Mouse (Mus musculus) lung, adult 2 months (tissue): ENCODE measurements around the gene Adgrv1. TPM values are rescaled to one million over a fixed set of nuclear protein-coding genes. Genes with fewer than 3 reads are reported as not detected.

Source experiments
- DNase-seq: peaks from one replicate; pipeline ENCODE4 v3.0.0; 2022
- H3K4me1 ChIP-seq: fragments of 200-500 bp; 2 replicates; pipeline ENCODE4 v1.6.1; 2011; ENCODE audit warnings: low read length; ENCODE audit not compliant: control insufficient read depth, insufficient read depth
- H3K4me3 ChIP-seq: fragments of 200-500 bp; replicated peaks from 2 replicates; pipeline ENCODE3; 2011; ENCODE audit warnings: low read depth, mild to moderate bottlenecking, control low read depth, low read length; ENCODE audit errors: extremely low read depth
- CTCF ChIP-seq: fragments of 200-500 bp; IDR thresholded peaks from 2 replicates; pipeline ENCODE4 v1.5.1; 2011; ENCODE audit warnings: mild to moderate bottlenecking, low read length, control low read depth; ENCODE audit not compliant: insufficient read depth
- POLR2A ChIP-seq: fragments of 200-500 bp; IDR thresholded peaks from 2 replicates; pipeline ENCODE4 v1.6.1; 2011; ENCODE audit warnings: low read depth, mild to moderate bottlenecking, control low read depth, low read length, borderline replicate concordance; ENCODE audit errors: extremely low read depth
- WGBS: fragments of 180-500 bp; shearing (Covaris S2); methylation state at CpG from one replicate; pipeline ENCODE4 v1.1.7; 2018; 5-methylcytosine and 5-hydroxymethylcytosine counted together
- polyA plus RNA-seq: library from polyadenylated mRNA; depleted of rRNA; stranded (reverse); fragments of >200 nt; gene quantifications from 2 replicates; pipeline ENCODE4 v1.2.3, GENCODE M21; 2012

The Adgrv1 gene
- polyA plus RNA-seq, 1 experiment: 1.3 TPM

- no peak for DNase-seq
- H3K4me1 ChIP-seq: no peaks in the 10 kb centered on the region
- no peak overlapping the region for H3K4me3 ChIP-seq
- WGBS: 87% methylated on average over 3 of the region's 3 CpGs
- TF ChIP-seq POLR2A (no peak), CTCF (no peak)
Measured at GRCm38 (mm10) chr13:81323546-81324316, 309.2 kb downstream of the Adgrv1 start.

- no peak for DNase-seq
- Histone ChIP-seq H3K4me3 (no peak overlapping the region), H3K4me1 (no peaks in the 10 kb centered on the region; the same call in 1 of the 2 replicates)
- WGBS: 79% methylated on average over 4 of the region's 4 CpGs
- TF ChIP-seq POLR2A: no peak
- no peak for TF ChIP-seq CTCF
Measured at GRCm38 (mm10) chr13:81316581-81316980, 316.4 kb downstream of the Adgrv1 start.

- DNase-seq: no peak
- no peaks in the 10 kb centered on the region; the same call in 1 of the 2 replicates for H3K4me1 ChIP-seq
- H3K4me3 ChIP-seq: no peak overlapping the region
- 54% methylated on average over 7 of the region's 7 CpGs for WGBS
- TF ChIP-seq CTCF: no peak
- no peak for TF ChIP-seq POLR2A
Measured at GRCm38 (mm10) chr13:81314306-81315120, 318.4 kb downstream of the Adgrv1 start.

- DNase-seq: no peak
- WGBS: 56% methylated on average over 5 of the region's 5 CpGs
- H3K4me3 ChIP-seq: no peak overlapping the region
- TF ChIP-seq CTCF: no peak
- no peak for TF ChIP-seq POLR2A
- H3K4me1 ChIP-seq: no peaks in the 10 kb centered on the region; the same call in 1 of the 2 replicates
Measured at GRCm38 (mm10) chr13:81312148-81312547, 320.8 kb downstream of the Adgrv1 start.

- Histone ChIP-seq H3K4me3 (no peak overlapping the region), H3K4me1 (no peaks in the 10 kb centered on the region)
- TF ChIP-seq CTCF: no peak
- TF ChIP-seq POLR2A: no peak
- DNase-seq: no peak
- WGBS: 56% methylated on average over 1 of the region's 1 CpGs
Measured at GRCm38 (mm10) chr13:81300851-81301250, 332.1 kb downstream of the Adgrv1 start.

- Histone ChIP-seq H3K4me3 (no peak overlapping the region), H3K4me1 (no peaks in the 10 kb centered on the region)
- 63% methylated on average over 1 of the region's 1 CpGs for WGBS
- TF ChIP-seq POLR2A: no peak
- TF ChIP-seq CTCF: no peak
- DNase-seq: no peak
Measured at GRCm38 (mm10) chr13:81294106-81294505, 338.8 kb downstream of the Adgrv1 start.

GRCm38 (mm10) chr13:81282193-81282592 lies 350.8 kb downstream of the Adgrv1 start:
- no peak overlapping the region for H3K4me3 ChIP-seq
- no peak for DNase-seq
- WGBS: 74% methylated on average over 6 of the region's 6 CpGs
- no peaks in the 10 kb centered on the region for H3K4me1 ChIP-seq
- TF ChIP-seq POLR2A: no peak
- TF ChIP-seq CTCF: no peak

- 98% methylated on average over 1 of the region's 1 CpGs for WGBS
- Histone ChIP-seq H3K4me1 (no peaks in the 10 kb centered on the region), H3K4me3 (no peak overlapping the region)
- no peak for DNase-seq
- no peak for TF ChIP-seq CTCF
- no peak for TF ChIP-seq POLR2A
Measured at GRCm38 (mm10) chr13:81280650-81281229, 352.2 kb downstream of the Adgrv1 start.

GRCm38 (mm10) chr13:81279351-81279736 lies 353.6 kb downstream of the Adgrv1 start:
- TF ChIP-seq POLR2A: no peak
- no peak for TF ChIP-seq CTCF
- DNase-seq: peak; percentile 9

More at GRCm38 (mm10) chr13:81279351-81279736, 353.6 kb downstream of the Adgrv1 start:
- WGBS: 59% methylated on average over 5 of the region's 5 CpGs
- Histone ChIP-seq H3K4me1 (no peaks in the 10 kb centered on the region), H3K4me3 (no peak overlapping the region)
